Mouse (Mus musculus) cerebellum, adult 11 months (tissue): Measurements from ENCODE around the gene Zfp619.
"Not testable (repeated sequence)": the region's sequence is repeated elsewhere in the genome, so short reads cannot be mapped to it uniquely, and the experiment has no call there.

Experiments
- DNase-seq: peaks from one replicate; pipeline ENCODE4 v3.0.0; 2022

The Zfp619 gene

DNA sequence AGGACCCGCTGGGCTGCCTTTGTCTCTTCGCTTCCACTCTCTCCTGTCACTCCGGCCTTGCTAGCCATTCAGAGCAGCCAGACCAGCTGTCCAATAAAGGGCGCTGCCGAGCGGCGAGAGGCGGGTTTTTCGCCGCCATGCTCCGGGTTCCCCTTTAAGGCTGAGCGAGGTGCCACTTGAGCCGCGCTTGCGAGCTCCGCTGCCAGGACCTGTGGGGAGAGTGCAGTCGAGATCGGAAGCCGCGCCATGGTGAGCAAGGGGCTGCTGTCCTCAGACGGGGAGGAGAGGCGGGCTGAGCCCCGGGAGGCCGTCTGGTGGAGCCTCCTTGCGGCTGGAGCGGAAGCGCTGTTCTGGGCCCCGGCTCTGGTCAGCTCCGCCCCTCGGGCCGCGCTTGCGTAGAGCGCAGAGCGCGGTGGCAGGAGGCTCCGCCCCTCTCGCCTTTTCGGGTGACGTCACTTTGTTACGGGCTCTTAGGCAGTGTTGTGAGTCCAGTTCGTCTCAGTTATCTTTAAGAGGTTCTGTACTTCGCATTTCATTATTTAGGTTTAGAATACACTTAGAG, at the start of gene Zfp619:
Gene Zfp619 (plus strand): TSS at position 151 of the 562 bp plus-strand sequence.
- peak; percentile 93 for DNase-seq

DNA sequence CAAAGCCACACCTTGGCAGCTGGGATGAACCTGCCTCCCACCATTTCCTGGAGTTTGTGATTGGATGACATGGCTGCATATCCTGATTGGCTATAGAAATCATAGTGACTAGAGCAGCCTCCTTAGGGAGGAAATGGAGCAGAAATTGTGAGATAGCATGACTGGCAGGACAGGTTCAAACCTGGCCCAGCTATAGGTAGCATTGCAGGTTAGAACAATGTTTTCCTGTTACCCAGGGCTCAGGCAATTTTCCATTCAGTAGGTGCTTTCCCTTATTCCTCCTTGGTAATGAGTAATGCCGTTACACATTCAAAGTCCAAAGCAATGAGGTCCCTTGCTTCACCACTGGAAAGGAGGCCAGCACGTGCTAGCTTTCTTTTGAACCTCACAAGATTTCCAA, 38.6 kb upstream of the Zfp619 start:
- no peak for DNase-seq

DNA sequence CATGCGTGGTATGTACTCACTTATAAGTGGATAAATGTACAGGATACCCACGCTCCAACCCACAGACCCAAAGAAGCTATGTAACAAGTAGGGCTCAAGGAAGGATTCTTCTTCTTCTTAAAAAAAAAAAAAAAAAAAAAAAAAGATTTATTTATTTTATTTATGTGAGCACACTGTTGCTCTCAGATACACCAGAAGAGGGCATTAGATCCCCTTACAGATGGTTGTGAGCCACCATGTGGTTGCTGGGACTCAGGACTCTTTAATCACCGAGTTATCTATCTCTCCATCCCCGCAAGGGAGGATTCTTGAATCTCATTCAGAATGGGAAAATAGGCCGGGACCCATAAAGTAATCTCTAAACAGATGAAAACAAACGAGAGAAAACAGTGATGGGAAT, 33.2 kb upstream of the Zfp619 start:
- no peak for DNase-seq

DNA sequence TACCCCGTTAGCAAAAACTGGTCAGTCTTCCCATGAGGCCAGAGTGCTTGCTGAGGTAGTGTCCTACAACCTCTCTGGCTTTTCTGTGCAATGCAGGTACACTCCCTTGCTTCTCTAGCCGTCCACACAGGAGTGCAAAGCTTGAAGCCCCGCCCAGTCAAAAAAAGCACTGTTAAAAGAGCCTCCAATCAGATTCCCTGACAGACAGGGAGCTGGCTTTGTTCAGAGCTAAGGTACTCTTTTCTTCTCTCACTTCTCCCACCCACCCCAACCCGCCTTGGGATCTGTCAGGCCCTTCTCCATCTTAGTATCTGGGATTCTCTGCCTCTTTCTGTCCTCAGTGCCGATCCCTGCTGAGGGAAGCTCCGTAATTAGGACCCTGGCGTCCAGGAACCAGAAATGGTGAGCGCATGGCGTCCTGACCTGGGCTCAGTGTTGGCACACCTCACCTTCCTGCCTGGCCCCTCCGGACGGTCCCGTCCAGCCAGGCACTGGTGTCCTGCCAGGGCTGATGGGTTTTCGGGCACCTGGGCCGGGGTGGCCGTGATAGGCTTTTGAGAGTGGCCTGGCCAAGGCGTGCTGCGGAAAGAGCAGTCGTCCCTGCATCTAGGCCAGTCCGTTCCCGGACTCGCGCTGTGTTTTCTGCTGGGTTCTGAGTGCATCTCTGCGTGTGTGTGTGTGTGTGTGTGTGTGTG, 30.3 kb upstream of the Zfp619 start:
- peak; percentile 39 for DNase-seq

DNA sequence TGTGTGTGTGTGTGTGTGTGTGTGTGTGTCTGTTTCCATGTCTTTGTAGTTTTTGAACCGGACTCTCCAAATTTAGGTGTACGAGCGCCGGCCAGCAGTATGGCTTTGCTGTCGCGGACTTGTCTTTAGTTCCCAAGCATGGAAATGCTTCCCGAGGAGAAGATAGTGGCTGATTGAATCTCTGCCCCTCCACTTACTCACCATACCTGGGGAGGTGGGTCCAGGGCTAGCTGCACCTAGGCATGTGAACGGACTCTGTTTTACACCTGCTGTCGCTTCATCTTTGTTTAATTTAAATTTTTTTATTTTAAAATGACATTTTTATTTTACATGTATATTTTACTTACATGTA, 29.7 kb upstream of the Zfp619 start:
- no peak for DNase-seq

DNA sequence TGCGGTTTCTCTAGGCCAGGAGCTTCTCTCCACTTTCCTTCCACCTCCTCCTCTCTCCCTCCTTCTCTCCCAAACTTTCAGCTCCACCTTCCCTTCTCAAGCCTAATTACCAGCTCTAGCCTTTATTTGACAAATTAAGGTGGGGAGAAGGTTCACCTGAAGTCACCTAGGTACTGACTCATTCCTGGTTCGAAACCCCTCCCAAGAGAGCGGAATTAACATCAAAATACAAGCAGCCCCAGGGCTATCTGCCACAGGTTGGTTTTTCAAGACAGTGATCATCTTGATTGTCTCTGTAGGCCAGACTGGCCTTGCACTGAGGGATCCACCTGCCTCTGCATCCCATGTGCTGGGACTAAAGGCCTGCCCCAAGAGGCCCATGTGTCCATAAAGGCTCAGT, 22.9 kb upstream of the Zfp619 start:
- DNase-seq = no peak

DNA sequence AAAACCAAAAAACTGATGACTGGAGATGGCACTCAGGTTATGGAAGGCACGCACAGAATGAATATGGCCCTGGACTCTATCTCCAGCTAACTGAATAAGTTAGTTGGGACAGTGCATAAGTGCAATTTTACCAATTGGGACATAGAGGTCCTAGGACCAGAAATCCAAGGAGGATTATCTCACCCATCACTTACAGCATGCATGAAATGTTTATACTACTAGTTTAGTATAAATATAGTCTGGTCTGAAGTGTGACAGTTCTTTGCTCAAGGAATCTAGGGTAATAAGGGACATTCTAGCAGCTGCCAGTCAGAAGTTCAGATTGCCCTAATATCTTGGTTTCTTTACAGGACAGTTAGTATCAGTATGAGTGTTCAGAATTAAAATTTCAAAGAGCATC, 13.5 kb upstream of the Zfp619 start:
- no peak for DNase-seq

DNA sequence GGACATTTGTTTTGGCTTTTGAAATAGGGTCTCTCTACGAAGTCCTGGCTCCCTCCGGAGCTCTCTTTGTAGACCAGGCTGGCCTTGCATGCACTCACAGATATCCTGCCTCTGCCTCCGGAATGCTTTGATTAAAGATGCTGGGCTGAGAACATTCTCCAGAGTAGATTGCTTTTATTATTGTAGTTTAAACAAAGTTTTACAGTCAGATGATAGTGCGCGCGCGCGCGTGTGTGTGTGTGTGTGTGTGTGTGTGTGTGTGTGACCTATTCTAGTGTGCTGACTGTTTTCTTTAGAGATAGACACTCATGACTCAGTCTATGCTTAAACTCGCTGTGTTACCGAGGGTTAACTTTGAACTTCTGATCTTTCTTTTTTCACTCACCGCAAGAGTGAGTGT, 796 bp downstream of the Zfp619 start:
- DNase-seq = no peak

DNA sequence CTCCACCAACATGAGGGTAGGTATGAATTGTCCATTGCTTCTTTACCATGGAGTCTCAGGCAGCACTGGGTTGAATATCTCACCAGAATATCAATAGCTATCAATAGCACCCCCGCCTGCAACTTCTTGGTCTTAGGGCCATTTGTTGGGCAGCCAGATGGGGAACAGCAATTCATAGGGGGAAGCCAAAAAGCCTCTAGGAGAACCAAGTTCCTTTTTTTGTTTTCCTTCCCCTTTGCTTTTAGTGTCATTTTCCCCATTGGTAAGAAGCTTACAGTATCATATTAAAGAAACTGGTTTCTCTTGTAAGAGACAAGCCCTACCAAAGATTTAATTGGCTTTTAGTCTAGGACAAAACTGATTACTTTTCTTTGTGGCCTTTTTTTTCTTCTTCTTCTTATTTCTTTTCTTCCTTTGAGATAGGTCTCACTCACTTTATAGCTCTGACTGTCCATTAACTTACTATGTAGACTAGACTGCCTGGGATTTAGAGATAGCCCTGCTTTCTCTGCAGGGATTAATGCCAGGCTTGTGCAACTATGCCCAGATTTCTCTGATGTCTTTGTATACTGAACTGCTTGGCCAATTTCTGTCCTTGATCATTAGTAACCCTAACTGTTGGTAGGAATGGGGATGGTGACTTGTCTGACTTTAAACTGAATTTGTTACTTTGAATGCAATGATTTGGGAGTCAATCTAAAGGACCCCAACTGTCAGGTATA, 6.3 kb downstream of the Zfp619 start:
- no peak for DNase-seq

DNA sequence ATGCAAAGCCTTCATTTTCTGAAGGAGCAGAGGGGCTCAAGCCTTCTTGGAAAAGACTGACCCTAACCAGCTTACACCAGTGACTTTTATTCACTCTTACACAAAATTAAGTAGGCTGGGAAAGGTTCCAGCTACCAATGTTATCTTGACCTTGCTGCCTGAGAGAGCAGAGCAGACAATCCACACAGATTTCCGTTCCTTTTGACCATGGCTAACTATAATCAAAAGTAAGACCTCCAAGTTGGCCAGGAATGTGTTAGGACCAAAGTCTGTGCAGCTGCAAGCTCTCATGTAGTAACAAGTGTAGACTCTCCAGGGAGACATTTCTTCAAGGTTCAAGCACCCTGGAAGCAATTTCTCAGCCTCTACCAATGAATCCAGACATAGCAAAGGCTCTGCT, 25.6 kb downstream of the Zfp619 start:
- no peak for DNase-seq

DNA sequence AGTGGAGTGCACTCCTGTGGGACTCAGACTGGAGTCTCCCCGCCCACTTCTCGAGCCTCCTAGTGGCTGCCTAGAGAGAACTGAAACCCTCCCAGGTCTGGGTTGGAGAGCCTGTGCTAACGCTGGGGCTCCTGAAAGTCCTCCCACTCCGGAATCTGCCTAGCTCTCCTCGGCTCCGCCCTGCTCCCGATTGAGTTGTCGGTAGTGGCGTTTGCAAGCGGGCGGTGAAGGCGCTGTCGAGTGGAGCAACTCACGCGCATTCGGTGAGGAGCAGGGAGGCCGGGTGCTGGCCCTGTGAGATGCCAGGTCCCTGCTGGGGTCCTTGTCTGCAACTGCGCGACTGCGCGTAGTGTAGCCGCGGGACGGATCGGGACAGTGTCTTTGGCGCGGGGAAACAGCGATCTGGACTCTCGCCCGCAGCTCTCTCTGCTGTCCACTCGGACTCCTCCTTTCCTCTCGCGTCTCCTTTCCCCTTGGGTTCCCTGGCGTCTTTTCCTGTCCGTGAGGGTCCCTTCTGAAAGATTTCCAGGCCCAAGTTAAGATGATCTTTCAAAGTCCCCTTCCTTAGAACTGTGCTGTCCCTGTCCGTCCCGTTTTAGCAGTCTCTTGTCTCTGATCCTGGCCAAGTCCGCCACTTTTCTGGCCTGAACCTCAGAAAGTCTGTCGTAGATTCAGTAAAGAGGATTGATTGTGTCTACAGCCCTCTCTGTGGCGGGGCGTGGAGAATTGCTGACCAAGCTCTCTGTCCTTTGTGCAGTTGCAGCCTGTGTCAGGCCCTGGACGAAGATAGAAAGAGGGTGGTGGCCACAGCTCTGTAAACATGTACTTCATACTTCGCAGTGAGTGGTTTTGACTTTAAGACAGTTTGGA, 26.9 kb downstream of the Zfp619 start:
- DNase-seq = peak; percentile 60

DNA sequence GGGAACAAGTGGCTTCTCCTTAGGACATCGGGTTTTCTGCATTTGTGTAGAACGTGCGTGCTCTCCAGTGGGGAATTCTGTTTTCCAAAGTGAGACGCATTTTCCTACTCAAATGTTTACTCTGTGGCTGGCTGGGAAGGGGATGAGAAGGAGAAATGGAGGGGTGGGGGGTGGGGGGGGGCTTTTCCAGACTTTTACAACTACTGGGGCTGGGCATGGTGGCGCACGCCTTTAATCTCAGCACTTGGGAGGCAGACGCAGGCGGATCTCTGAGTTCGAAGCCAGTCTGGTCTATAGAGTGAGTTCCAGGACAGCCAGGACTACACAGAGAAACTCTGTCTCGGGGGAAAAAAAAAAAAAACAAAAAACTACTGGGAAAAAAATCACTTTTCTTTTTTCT, 27.6 kb downstream of the Zfp619 start:
- no peak for DNase-seq

DNA sequence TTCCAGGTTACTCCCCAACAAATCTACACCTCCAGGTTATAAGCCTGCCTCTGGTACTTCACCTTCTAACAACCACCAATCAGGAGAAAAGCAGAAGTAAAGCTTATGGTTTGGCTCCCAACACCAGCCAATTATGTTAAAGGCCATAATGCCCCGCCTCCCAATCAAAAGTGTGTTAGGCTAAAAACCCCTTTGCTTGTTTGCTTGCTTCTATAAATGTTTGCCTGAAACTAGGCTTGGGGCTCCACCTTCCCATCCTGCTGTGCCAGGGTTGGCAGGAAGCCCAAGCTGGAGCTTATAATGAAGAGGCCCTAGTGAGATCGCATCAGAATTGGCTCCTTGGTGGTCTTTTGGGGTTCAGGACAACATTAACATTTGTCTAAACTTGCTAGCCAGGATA, 31.8 kb downstream of the Zfp619 start:
- no peak for DNase-seq

DNA sequence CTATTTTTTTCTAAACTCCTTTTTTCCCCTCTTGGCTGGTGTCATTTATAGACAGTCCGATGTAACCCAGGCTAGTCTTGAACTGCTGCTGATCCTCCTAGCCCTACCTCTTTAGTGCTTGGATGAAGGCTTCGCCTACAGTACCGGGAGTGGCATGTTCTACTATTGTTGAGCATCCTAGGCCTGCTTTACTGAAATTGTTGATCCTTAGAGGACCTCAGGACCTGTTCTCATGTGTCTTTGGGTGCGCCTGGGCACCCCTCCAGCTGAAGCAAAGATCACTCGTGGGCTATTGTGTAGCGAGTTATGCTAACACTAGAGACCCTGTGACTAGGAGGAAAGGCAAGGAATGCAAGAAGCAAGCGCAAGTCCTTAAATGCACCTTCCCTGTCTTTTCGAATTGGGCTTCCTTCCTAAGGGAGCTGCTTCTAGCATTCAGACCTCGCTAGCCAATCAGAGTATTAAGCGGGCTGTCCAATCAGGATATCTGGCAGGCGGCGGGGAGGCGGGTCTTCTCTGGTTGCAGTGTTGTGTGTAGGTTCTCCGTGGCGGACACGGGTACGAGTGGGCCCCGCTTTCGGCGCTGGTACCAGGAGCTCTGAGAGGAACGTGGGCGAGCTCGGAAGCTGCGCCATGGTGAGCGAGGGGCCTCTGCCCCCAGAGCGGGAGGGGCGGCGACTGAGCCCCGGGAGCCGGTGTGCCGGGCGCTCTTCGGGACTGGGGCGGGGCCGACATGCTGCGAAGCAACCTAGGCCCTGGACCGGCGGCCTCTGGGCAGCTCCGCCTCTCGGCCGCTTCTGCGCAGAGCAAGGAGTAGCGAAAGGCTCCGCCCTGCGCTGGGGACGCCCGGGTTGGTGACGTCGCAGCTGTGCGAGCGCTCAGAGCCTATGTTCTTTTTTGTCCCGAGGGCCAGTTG, 34.7 kb downstream of the Zfp619 start:
- peak; percentile 93 for DNase-seq

DNA sequence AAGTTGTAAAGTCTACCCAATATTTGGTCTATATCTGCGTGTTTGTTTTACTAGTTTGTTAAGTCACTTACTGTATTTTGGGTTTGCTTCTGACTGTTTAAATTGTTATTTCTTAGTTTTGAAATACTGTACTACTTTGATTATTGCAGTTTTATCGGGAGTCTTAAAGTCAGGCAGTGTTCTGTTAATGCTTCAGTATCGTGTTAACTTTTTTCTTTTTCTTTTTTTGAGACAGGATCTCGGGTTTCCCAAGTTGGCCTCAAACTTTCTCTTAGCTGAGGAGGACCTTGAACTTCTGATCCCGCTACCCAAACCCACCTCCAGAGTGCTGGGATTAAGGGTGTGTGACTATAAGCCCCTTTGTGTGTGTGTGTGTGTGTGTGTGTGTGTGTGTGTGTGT, 35.4 kb downstream of the Zfp619 start:
- no peak for DNase-seq

DNA sequence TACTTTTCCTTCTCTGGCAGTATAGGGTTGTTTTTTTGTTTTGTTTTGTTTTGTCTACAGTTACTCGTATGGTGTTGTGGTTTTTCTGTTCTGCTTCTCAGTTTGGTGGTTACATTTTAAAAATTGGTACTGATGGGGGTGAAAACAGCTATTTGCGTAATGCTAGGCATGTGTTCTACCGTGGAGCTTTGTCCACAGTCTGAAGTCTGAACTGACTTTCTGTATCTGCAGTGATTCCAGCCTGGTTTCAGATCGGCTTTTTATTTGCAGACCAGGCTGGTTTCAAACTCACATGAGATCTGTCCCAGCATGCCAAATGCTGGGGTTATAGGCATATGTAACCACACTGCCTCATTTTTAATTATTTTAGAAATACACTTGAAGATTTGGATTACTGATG, 36.3 kb downstream of the Zfp619 start:
- DNase-seq = no peak

DNA sequence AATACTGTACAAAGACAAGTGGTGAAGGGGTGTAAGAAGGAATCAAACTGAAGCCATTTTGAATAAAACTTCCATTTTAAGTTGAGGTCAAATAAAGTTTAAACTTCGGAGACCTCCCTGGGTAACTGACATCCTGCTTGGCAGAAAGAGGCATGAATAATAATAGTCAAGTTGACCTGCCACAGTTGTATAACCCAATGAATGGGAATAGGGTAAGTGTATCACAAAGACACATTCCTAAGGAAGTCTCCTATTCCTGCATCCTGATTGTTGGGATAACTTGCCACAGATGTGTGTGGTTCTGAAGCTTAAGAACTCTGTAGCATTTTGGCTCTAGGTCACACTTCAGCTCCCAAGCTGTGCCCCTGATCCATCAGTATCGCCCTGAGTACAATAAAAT, 62.5 kb downstream of the Zfp619 start:
- no peak for DNase-seq

DNA sequence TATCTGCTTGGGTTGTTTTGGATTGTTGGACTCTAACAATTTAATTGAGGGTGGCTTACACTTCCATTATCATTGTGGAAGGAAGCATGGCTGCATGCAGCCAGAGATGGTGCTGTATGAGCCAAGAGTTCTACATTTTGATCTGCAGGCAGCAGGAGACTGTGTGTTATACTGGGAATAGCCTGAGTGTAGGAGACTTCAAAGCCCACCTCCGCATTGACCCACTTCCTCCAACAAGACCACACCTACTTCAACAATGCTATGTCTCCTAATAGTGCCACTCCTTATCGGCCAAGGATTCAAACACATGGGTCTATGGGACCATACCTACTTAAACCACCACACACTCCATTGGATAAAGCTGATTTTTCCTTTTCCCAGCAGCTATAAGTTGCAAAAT, 63.0 kb downstream of the Zfp619 start:
- DNase-seq = no peak

DNA sequence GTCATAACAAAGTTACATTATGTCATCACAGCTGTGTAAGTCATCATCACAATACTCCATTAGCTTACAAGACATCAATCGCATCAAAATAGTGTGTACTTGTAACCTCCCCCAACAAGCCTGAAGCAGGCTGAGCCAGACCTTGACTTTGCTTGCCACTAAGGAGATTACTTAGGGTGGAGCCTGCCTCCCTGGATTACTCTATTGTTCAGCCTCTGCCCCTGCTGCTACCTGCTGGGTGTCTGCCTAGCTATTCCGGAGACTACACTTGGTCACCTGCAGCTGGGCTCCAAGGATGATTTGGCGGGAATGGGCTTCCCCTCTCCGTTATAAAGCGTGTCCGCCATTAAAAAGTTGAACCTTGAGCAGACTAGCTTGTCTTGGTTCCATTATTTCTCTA, 69.3 kb downstream of the Zfp619 start:
- DNase-seq = not testable (repeated sequence)

DNA sequence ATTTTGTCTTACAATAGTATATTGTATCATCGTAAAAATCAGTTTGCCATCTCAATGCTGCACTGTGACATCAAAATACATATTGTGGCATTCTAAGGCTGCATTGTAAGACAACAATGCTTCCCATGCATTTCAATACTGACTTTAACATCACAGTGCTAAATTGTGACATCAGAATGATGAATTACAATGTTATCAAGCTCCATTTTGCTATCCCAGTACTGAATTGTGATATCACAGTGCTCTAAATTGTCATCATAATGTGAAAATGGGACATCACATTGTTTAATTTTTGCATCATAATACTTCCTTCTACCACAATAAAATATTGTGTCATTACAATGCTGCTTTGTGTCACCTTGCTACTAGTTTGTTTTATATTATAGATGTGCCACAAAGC, 70.5 kb downstream of the Zfp619 start:
- no peak for DNase-seq

DNA sequence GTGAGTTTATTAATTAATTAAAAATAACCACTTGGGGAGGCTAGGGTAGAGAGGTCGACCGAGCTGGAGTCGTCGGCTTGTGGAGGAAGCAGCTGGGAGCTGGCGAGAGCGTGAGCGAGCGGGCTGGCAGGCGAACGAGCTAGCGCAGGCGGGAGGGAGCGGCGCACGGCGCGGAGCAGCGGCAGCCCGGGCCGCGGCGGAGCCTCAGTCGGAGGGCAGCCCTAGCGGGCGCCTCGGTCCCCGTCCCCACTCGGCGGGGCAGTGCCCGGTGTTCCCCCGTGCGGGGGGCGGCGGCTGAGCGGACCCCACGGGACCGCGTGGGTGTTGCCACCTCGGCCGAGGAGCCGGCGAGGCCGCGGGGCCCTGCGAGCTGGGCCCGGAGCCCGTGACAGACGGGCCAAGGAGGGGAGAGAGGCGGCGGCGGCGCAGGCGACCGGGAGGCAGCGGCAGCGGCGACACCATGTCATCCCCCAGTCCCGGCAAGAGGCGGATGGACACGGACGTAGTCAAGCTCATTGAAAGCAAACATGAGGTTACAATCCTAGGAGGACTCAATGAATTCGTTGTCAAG, 71.0 kb downstream of the Zfp619 start:
- peak; percentile 54 for DNase-seq

DNA sequence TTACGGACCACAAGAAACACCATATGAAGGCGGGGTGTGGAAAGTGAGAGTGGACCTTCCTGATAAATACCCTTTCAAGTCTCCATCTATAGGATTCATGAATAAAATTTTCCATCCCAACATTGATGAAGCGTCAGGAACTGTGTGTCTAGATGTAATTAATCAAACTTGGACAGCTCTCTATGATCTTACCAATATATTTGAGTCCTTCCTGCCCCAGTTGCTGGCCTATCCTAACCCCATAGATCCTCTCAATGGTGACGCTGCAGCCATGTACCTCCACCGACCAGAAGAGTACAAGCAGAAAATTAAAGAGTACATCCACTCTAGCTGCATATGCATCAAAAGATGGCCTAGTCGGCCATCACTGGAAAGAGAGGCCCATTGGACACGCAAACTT, 71.5 kb downstream of the Zfp619 start:
- not testable (repeated sequence) for DNase-seq
